Mouse (Mus musculus): ENCODE data around the gene Tmem184c.

Tmem184c gene

DNA sequence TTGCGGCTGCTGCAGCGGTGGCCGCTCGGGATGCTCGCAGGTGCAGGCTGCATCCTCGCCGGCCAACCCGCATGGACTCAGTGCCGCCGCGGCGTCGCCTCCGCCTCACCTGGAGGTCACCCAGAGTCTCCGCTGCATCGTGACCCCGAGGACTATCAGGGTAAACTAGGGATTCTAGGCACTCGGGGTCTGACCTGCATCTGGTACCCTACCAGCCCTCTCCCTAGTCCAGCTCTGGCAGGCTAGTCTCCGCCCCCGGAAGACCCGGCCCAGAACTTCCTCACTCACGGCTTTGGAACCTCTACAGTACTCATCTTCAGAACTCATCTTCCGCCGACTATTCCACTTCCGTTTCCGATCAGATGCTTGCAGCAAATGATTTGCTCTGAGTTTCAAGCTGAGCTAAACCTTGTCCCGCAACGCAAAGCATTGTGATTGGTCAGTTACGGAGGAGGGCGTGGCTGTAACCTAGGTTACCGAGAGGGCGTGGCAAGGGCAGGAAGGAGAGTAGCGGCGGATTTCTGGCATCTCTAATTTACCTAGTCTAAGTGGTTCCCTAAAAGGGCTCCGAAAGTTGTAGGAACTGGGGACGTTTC lies at the start of gene Tmem184c:
Tmem184c (minus strand) TSS at position 325 of the 596 bp plus-strand sequence.
- DNase-seq = peak; percentile 96 to 99

DNA sequence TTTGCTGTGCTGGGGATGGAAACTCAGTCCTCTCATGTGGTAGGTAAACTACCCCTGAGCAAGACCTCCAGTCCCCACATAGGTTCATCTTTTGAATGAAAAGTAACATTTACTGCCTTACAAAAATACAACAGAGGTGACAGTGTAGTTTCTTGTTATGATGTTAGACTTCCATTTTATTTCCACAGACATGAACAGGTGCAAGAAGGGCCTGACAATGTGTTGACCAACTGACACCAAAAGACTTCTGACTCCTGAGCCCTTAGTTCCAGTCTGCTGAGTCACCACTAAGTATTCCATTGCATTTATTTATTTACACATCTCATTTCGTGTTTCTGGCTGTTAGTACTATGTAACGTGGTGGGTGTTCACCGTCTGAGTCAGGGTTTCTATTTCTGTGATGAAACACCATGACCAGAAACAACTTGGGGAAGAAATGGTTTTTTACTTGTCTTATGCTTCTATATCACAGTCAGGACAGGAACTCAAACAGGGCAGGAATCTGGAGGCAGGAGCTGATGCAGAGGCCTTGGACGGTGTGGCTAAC lies 49.1 kb upstream of the Tmem184c start:
- no peak for DNase-seq

GRCm38 (mm10) chr8:77658356-77658755 lies 47.9 kb upstream of the Tmem184c start:
- DNase-seq = no peak

DNA sequence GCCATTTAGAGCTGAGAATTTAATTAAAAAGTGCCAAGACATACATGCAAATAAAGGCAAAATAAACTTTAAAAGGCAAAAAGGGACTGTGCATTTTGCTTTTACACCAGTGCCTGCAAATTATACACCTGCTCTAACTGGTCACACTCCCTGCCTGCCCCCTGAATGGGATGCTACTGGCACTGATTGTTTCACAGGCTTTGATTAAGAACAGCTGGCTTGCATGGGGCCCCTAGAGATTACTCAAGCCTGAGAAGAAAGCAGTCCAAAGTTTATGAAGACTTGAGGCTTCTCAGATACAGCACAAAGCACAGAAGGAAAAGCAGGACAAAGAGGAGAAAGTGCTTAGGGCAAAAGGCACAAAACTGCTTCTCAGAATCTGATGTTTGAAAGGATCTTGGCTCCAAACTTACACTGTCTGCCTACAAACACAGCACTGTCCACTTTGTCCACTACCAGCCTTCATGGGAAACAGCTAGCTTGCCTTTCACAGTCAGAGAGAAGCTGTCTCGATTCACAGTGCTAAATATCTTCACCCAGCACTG lies 40.2 kb upstream of the Tmem184c start:
- DNase-seq = no peak

DNA sequence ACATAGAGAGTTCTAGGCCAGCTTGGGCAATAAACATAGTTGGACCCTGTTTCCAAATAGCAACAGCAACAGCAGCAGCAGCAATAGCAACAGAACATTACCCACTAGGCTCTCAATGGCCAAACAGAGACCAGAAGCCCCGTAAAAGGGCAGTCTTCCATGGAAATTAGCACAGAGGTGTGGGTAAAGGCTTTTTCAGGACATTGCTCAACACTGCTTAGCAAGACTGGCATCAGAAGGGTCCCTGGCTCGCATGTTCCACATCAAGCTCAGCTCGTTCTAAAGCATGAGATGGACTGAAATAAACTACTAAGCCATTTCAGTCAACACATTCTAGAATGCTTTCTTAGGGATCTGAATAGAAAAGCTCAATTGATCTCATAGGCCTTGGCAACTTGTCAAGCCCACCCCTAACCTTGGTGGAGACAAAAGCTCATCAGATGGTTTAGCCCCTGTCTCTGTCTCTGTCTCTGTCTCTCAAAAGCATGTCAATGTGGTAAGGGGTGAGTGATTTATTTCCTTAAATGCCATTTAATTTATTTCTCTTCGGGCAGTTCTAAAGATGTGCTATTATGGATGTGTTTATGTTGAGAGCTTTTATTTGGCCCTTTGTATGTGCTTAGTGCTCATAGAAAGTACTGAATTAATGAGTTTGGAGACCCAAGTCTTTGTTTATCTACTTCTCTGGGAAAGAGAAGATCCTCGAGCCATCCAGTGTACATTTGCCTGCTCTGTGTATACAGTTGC lies 29.8 kb upstream of the Tmem184c start:
- no peak for DNase-seq

- no peak for DNase-seq
These were observed 27.1 kb upstream of the Tmem184c start for GRCm38 (mm10) chr8:77637593-77637992.

DNA sequence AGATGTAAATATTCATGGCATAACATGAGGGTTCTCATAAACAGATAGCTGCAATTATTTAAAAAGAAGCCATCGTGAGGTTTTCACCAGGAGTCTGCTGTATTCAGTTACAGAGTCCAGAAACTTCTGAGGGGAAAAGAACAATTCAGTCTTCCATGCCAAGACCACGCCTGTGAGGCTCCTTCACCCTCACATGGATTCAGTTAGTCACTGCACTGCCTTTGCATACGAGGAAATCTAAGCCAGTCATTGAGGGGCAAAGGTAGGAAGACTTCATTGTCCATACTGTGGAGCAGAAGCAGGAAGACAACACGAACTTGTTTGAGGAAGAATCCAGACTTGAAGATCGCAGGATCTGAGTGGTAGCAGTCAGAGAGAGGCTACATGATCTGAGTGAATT lies 23.5 kb upstream of the Tmem184c start:
- DNase-seq = no peak

DNA sequence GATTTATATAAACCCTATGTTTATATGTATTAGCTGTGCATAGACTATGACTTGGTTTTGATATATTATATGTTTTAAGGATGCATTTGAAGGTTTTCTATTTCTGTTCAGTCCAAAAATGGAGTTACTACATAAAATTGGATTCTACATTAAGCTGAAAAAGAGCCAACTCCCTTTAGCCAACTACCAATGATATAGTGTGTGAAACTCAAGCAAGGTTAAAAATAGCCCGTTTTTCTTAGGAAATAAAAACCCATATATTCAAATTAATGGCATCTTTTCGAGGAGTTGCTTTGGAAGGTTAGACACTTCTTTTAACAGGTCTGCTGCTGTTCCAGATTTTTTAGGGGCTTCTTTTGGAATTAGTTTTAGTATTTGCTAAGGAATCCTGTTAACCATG lies 22.7 kb upstream of the Tmem184c start:
- DNase-seq = no peak

DNA sequence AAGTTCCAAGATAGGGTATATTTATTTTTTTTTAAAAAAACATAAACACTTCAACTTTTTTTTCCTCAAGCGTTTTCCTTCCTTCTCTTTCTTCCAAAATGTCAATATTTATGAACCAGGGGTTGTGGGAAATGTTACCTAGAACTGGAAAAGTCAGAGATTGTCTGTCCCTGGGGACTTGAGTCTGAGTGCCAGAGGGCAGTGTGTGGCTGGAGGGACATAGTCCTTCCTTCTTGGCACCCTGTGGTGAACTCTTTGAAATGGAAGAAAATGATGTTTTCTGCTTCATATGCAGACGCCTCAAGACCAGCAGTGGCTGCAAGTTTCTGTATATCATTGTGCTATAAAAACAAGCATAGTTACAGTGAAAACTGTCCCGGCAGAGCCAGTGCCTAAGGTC lies 20.2 kb upstream of the Tmem184c start:
- no peak for DNase-seq

GRCm38 (mm10) chr8:77629858-77630537 lies 19.5 kb upstream of the Tmem184c start:
- peak; percentile 61 to 70 for DNase-seq

DNA sequence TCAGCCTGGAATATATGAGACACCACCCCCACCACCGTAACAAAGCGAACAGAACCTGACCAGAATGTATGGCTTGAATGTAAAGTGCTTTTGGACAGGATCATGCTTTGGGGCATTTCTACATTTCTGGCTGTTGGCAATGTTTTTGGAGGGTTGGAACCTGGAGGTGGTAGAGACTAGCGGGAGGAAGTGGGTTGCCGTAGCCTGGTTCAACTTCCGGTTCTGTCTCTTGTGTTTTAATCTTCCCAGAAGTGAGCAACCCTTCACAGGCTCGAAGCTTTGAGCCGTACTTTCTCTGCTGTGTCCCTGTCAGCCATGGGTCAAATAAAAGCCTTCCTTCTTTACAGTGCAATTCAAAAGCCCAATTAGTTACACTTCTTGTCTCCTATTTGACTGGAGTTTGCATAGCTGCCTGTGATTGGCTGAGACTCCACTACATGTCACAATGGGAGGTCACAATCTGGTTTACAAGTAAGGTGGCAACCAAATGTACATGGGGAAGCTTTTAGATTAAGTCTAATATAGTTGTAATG lies 13.2 kb upstream of the Tmem184c start:
- DNase-seq = no peak

GRCm38 (mm10) chr8:77617916-77618315 lies 7.4 kb upstream of the Tmem184c start:
- DNase-seq = no peak

GRCm38 (mm10) chr8:77609621-77610020 lies 877 bp downstream of the Tmem184c start:
- DNase-seq = no peak

DNA sequence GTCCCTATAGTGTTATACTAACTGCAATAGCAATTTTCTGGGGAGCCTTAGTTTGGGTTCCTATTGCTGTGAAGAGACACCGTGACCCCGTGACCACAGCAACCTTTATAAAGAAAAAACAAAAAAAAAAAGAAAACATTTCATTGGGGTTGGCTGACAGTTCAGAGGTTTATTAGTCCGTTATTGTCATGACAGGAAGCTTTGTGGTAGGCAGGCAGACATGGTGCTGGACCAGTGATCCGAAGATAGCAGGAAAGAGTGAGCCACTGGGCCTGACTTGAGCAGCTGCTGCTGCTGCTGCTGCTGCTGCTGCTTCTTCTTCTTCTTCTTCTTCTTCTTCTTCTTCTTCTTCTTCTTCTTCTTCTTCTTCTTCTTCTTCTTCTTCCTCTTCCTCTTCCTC lies 26.3 kb downstream of the Tmem184c start:
- DNase-seq = no peak

DNA sequence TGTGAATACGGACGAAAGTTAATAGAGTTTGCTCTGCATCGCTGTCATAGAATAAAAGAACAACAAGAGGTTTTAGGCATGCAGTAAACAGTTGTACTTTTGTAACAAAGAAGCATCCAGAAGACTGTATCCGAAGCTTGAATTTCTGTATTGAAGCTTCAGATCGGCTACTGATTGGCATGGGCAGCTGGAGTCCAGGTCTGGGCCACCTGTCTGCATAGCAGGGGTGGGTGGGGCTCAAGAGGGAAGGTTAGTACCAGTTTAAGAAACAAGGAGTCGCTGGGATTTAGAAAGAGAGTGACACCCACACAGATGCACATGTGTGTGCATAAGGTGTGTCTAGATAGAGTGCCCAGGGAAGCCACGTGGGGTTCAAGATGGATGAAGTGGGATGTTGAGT lies 32.8 kb downstream of the Tmem184c start:
- no peak for DNase-seq

DNA sequence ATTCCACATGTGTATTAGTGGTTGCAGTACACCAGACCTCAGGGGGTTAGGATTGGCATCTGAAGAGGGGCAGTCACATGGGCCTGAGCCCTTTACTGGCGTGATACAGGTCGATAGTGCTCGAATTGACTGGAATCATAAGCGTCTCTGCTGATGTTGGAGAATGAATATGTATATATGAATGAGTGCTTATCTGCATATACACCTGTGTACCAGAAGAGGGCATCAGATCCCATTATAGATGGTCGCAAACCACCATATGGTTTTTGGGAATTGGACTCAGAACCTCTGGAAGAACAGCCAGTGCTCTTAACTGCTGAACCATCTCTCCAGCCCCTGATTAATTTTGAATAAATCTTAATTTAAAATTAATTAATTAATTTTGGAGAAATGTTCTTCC lies 36.3 kb downstream of the Tmem184c start:
- DNase-seq = no peak

DNA sequence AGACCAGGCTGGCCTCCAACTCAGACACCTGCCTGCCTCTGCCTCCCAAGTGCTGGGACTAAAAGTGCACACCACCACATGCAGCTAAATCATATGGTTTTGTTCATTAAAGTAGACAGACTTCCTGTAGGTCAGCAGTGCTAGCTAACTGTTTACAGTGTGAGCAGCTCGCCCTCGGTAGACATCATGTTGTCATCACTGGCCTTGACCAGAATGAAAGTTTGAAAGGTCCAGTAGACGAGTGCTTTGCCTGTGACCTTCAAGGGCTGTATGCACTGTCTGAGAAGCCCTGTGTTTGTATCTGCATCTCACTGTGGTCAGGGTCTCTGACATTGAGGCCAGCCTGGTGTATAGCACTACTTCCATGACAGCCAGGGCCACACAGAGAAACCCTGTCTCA lies 49.1 kb downstream of the Tmem184c start:
- DNase-seq = no peak

DNA sequence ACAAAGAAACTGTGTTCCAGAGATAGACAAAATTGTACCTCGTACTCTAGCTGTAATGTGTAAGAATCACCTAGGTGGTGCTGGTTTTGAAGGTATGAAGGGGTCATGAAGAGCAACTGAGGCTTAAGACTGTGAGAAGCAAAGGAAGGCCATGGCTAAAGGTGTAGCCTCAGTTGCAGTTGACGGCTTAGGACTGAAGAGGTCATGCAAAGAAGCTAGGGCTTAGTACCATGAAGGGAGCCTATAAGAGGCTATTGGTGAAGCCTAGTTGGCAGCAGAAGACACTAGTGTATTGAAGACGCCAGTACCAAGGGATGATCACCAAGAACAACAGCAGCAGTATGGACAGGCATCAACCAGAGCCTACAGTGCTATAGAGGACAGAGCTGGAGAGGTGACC lies 58.0 kb downstream of the Tmem184c start:
- DNase-seq = no peak

DNA sequence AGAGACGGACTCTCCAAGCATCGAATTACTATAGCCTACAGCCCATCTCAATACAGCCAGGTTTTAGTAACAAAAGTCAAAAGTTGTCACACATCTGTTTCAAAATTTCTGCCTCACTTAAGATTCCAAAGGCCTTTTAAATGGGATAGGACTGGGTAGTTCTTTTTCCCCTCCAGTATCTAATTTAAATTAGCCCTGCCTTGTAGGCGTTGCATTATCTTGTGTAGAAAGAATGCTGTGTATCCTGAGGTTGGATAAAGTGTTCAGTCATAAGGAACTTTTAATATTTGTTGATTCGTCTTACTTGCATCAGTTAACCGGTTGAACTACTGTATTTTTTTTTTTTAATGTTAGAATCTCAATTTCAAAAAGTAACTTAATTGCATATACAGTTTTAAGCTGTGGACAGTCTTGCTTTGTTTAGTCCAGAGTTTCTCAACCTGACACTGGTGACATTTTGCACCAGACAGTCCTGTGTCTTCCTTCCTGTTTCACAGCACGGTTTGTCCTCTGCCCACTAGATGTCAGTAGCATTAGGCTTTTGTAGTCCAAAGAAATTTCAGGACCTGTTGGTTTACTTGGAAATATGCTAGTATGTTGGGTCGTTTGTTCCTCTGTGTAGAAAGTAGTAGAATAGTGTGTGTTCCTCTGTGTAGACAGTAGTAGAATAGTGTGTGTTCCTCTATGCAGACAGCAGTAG lies 60.5 kb downstream of the Tmem184c start:
- peak; percentile 43 to 66 for DNase-seq

GRCm38 (mm10) chr8:77549121-77549706 lies 61.3 kb downstream of the Tmem184c start, which contains the start of gene Prmt9:
Prmt9 (plus strand) TSS chr8:77549397.
- peak; percentile 86 to 94 for DNase-seq

Measured in cerebellum, adult 18-20 months (tissue).